Mouse (Mus musculus) liver, embryonic 13.5 days (tissue): ENCODE data around the gene Mcm3. TPM values are rescaled to one million over a fixed set of nuclear protein-coding genes. Genes with fewer than 3 reads are reported as not detected.

Experiments used
- ATAC-seq: fragments of 200-750 bp; cut with Nextera tagmentation; 2 replicates; pipeline ENCODE4 v1.8.0; 2017; ENCODE audit warnings: low read depth, mild to moderate bottlenecking, moderate number of reproducible peaks, moderate library complexity
- DNase-seq: peaks from one replicate; pipeline ENCODE4 v3.0.0; 2022
- H3K27ac ChIP-seq: fragments of 300-500 bp; sonication (generic); 2 replicates; pipeline ENCODE4 v1.5.1; 2015; ENCODE audit warnings: moderate library complexity, mild to moderate bottlenecking, inconsistent platforms
- H3K27me3 ChIP-seq: fragments of 300-500 bp; sonication (generic); 2 replicates; pipeline ENCODE4 v1.6.1; 2015; ENCODE audit warnings: mild to moderate bottlenecking, inconsistent platforms
- H3K36me3 ChIP-seq: fragments of 300-500 bp; sonication (generic); 2 replicates; pipeline ENCODE4 v1.6.1; 2015; ENCODE audit warnings: mild to moderate bottlenecking, inconsistent platforms
- H3K4me1 ChIP-seq: fragments of 300-500 bp; sonication (generic); replicated peaks from 2 replicates; pipeline ENCODE4 v1.6.1; 2015; ENCODE audit warnings: inconsistent platforms
- H3K4me2 ChIP-seq: fragments of 300-500 bp; sonication (generic); 2 replicates; pipeline ENCODE4 v1.6.1; 2015; ENCODE audit warnings: inconsistent platforms, mild to moderate bottlenecking, moderate library complexity
- H3K4me3 ChIP-seq: fragments of 300-500 bp; sonication (generic); replicated peaks from 2 replicates; pipeline ENCODE4 v1.5.1; 2015; ENCODE audit warnings: mild to moderate bottlenecking, inconsistent platforms
- H3K9ac ChIP-seq: fragments of 300-500 bp; sonication (generic); 2 replicates; pipeline ENCODE4 v1.6.1; 2015; ENCODE audit warnings: mild to moderate bottlenecking, inconsistent platforms
- H3K9me3 ChIP-seq: fragments of 300-500 bp; sonication (generic); replicated peaks from 2 replicates; pipeline ENCODE4 v1.6.1; 2016; ENCODE audit warnings: inconsistent platforms
- WGBS: fragments of 180-500 bp; shearing (Covaris S2); methylation state at CpG from one replicate; pipeline ENCODE4 v1.1.7; 2015; ENCODE audit not compliant: insufficient replicate concordance; 5-methylcytosine and 5-hydroxymethylcytosine counted together
- polyA plus RNA-seq: library from polyadenylated mRNA; unstranded; fragments of >200 nt; fragmentation: Nextera tagmentation; extraction: Ambion mirVana; gene quantifications from 2 replicates; pipeline ENCODE4 v1.2.1, GENCODE M21; 2015

Mcm3 gene
- polyA plus RNA-seq, 1 experiment from 2014 or later, result 180 TPM

DNA sequence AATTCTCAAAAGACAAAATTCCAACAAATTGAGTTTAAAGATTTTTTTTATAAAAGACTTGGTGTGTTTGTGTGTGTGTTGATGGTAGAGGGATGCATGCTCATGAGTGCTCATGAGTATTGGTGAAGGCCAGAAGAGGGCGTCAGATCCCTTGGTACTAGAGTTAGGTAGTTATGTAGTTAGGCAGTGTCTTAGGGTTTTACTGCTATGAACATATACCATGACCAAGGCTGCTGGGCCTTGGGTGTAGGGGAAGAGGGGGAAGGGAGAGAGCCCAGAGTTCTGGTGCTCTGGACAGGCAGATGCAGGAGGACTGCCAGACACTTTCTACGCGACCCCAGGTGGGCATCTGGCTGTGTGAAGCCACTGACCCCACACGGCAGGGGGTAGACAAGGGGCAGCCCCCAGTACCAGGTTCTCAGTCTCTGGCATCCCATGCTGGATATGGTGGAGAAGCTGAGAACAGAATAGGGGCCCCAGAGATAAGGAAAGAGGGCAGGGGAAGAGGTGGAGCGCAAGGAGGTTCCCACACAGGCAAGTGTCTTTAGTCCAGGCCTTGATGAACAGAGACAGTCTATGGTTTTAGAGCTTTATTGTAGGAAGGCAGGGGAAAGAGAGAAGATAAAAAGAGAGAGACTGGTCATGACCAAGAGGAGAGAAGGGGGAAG lies 12.5 kb upstream of the Mcm3 start:
- peak overlapping the region; percentile 29 for H3K27ac ChIP-seq
- WGBS, result 54% methylated on average over 5 of the region's 5 CpGs
- H3K4me3 ChIP-seq, result no peak overlapping the region
- no peaks in the 10 kb centered on the region for H3K36me3 ChIP-seq
- peak; percentile 92 for ATAC-seq
- no peaks in the 10 kb centered on the region for H3K9me3 ChIP-seq
- no peak overlapping the region for H3K9ac ChIP-seq
- H3K27me3 ChIP-seq, result no peaks in the 10 kb centered on the region
- H3K4me2 ChIP-seq, result peak overlapping the region; percentile 28
- no peak for DNase-seq
- peaks cover 12% of the 10 kb centered on the region for H3K4me1 ChIP-seq

DNA sequence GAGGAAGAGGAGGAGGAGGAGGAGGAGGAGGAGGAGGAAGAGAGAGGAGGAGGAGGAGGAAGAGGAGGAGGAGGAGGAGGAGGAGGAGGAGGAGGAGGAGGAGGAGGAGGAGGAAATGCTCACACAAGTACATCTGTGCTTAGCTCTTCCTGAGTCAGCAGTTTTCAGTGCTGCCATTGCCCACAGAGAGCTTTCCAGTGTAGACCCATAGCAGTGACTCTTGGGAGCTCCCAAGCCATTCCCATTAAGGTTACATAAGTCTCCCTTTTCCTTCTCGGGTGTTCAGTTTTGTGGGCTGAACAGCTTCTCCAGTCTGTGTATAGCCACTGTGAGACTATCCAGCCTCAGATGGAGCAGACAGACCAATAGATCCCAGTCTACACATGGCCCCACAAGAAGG lies 10.4 kb upstream of the Mcm3 start:
- no peak overlapping the region for H3K9ac ChIP-seq
- peaks cover 12% of the 10 kb centered on the region for H3K4me1 ChIP-seq
- DNase-seq (no peak), ATAC-seq (no peak)
- no peaks in the 10 kb centered on the region for H3K36me3 ChIP-seq
- WGBS, result 48% methylated on average over 1 of the region's 1 CpGs
- no peaks in the 10 kb centered on the region for H3K9me3 ChIP-seq
- H3K27ac ChIP-seq, result no peak overlapping the region
- no peak overlapping the region for H3K4me3 ChIP-seq
- no peaks in the 10 kb centered on the region; the same call in 1 of the 2 replicates for H3K27me3 ChIP-seq
- no peak overlapping the region for H3K4me2 ChIP-seq

DNA sequence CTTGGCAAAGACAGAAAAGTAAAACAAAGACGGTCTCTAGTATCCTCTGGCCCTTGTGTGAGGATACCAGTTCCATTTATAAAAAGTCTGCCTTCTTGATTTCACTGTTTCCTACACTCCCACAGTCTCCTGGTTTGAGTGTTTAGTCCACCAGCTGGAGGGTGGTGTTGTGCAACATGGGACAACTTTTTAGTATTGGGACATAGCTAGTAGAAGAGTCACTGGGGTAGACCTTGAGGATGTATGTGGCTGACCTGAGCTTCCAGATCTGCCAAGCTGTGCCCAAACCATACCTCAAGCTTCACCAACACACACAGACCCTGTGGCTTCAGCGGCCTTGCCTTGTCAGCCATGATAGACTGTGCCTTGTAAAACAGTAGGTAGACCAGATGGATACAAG lies 7.9 kb upstream of the Mcm3 start:
- H3K9ac ChIP-seq, result no peak overlapping the region
- H3K9me3 ChIP-seq, result no peaks in the 10 kb centered on the region
- no peak overlapping the region for H3K4me3 ChIP-seq
- H3K27ac ChIP-seq, result no peak overlapping the region
- WGBS, result 74% methylated on average over 2 of the region's 2 CpGs
- H3K4me1 ChIP-seq, result peaks cover 7% of the 10 kb centered on the region
- DNase-seq (no peak), ATAC-seq (no peak)
- no peak overlapping the region for H3K4me2 ChIP-seq
- H3K36me3 ChIP-seq, result no peaks in the 10 kb centered on the region
- H3K27me3 ChIP-seq, result no peaks in the 10 kb centered on the region; the same call in 1 of the 2 replicates

DNA sequence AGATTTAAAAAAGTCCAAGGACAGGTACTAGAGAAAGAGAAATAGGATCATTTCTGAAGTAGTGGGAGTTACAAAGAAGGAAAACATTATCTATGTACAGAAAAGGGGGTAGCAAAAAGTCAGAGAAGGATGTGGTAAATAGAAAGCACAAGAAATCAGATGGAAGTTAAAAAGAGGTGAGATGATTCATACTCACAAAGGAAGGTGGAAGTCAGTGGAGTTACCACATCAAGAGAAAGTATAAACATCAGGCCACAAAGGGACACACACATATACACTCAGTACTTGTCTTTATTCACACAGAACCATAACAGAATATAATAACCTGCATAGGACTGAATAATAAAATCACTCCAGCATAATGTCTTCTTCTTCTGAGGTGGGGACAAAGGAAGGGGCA lies 4.9 kb upstream of the Mcm3 start:
- Histone ChIP-seq H3K27ac (no peak overlapping the region), H3K4me3 (no peak overlapping the region), H3K27me3 (no peaks in the 10 kb centered on the region; the same call in 1 of the 2 replicates), H3K4me2 (no peak overlapping the region), H3K9ac (no peak overlapping the region), H3K9me3 (no peaks in the 10 kb centered on the region), H3K36me3 (no peaks in the 10 kb centered on the region), H3K4me1 (peaks cover 7% of the 10 kb centered on the region; the same call in 1 of the 2 replicates)
- DNase-seq (no peak), ATAC-seq (no peak)

DNA sequence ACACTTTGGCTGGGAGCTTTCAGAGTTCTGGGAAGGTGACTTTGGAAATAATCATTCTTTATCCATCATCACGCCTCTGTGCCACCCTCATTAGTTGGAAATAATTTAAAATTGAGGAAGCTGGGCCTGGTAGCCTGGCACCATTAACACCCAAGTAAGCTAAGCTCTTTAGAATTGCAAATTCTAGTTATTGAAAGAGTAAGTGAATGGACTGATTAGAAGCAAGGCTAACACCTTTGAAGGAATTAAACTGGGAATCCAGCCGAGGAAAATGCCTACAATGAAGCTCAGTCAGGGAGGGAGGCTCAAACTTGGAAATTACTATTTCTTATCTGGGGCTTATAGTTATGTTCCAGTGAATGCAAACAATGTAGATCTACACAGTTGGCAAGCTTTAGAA lies 3.8 kb upstream of the Mcm3 start:
- Histone ChIP-seq H3K9me3 (no peaks in the 10 kb centered on the region), H3K4me3 (no peak overlapping the region), H3K4me1 (peaks cover 7% of the 10 kb centered on the region; the same call in 1 of the 2 replicates), H3K27ac (no peak overlapping the region), H3K9ac (no peak overlapping the region), H3K36me3 (no peaks in the 10 kb centered on the region), H3K4me2 (no peak overlapping the region), H3K27me3 (no peaks in the 10 kb centered on the region; the same call in 1 of the 2 replicates)
- WGBS, result 65% methylated on average over 2 of the region's 2 CpGs
- DNase-seq, result no peak
- no peak for ATAC-seq

DNA sequence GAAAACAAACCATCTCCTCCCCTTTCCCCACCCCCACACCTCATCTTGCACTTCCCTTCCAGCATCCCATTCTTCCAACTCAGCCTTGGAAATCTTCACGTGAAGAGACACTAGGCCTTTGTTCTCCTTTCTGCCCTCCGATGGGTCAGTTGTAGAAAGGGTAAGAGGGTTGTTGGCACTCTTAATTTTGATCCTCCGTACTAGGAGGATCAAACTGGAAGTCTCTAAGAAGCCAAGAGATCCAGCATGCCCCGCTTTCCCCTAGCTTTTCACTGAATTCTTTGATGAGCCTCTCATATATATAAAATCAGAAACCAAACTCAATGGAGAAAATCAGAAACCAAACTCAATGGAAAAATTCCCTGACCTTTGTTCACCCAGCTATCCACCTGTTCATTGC lies 3.4 kb upstream of the Mcm3 start:
- Histone ChIP-seq H3K9me3 (no peaks in the 10 kb centered on the region), H3K4me1 (peaks cover 11% of the 10 kb centered on the region), H3K27me3 (no peaks in the 10 kb centered on the region; the same call in 1 of the 2 replicates), H3K4me2 (no peak overlapping the region), H3K27ac (no peak overlapping the region), H3K36me3 (no peaks in the 10 kb centered on the region), H3K4me3 (no peak overlapping the region), H3K9ac (no peak overlapping the region)
- DNase-seq, result no peak
- 62% methylated on average over 4 of the region's 4 CpGs for WGBS
- ATAC-seq, result no peak

DNA sequence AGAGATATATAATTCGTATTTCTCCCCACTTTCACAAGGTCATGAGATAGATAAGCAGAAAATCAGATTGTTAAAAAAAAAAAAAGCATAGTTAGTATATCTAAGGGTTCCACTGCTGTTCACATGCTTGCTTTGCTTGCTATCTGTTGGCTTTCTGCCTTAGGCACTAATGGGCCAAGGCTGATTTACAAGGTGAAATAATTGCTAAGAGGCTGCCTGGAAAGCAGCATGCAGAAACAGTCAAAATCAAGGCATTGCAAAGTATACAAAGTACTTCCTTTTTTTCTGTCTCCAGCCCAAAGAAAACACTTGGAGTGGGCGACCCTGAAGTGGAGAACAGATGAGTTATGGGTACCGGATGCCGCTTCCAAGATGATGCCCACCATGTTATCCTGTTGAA lies 847 bp upstream of the Mcm3 start:
- H3K27me3 ChIP-seq, result no peaks in the 10 kb centered on the region
- H3K4me1 ChIP-seq, result peaks cover 28% of the 10 kb centered on the region
- H3K36me3 ChIP-seq, result peaks cover 25% of the 10 kb centered on the region
- no peak overlapping the region for H3K9ac ChIP-seq
- H3K27ac ChIP-seq, result no peak overlapping the region
- DNase-seq (no peak), ATAC-seq (no peak)
- 63% methylated on average over 4 of the region's 4 CpGs for WGBS
- no peaks in the 10 kb centered on the region for H3K9me3 ChIP-seq
- no peak overlapping the region for H3K4me2 ChIP-seq
- no peak overlapping the region for H3K4me3 ChIP-seq

DNA sequence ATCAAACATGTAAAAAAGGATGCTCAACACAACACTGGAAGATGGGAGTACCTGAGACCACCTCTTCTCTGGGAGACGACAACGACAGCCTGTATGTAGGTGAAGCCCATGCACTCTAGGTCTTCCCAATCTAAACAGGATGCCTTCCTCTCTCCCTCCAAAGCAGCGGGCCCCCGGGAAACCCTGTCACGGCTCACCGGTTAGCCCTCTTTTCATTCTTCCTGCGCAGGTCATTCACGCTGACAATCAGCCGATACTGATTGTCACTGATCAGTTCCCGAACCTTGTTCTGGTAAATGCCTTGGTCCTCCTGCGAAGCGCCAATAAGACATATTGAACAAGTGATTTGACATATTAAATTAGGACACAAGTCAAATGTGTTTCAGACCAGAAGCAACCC lies 2.5 kb downstream of the Mcm3 start:
- peak overlapping the region; percentile 88 for H3K4me3 ChIP-seq
- peaks cover 58% of the 10 kb centered on the region for H3K36me3 ChIP-seq
- peak overlapping the region; percentile 72; the same call in 1 of the 2 replicates for H3K4me2 ChIP-seq
- no peaks in the 10 kb centered on the region for H3K9me3 ChIP-seq
- no peak for ATAC-seq
- DNase-seq, result no peak
- no peak overlapping the region for H3K27ac ChIP-seq
- H3K4me1 ChIP-seq, result peaks cover 28% of the 10 kb centered on the region
- H3K27me3 ChIP-seq, result no peaks in the 10 kb centered on the region
- 75% methylated on average over 12 of the region's 12 CpGs for WGBS
- H3K9ac ChIP-seq, result peak overlapping the region; percentile 60

DNA sequence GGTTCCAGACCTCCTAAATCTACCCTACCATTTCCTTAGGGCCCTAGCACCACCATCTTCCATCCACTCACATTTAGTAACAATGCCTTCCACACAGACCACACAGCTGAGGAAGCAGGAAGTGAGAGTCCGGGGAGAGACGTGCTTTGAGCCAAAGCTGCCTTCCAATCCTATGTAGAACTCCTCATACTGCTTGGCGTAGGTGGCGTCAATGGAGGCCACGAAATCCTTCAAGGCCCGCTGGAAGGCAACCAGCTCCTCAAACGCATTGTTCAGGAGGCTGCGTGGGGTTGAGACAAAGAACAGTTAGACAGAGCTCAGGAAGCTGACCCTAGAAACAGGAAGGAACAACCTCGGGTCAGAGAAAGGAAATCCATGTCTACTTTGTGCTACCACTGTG lies 2.9 kb downstream of the Mcm3 start:
- Histone ChIP-seq H3K27me3 (no peaks in the 10 kb centered on the region), H3K9ac (peak overlapping the region; percentile 60; the same call in 1 of the 2 replicates), H3K4me1 (peaks cover 28% of the 10 kb centered on the region), H3K4me2 (peak overlapping the region; percentile 72; the same call in 1 of the 2 replicates), H3K9me3 (no peaks in the 10 kb centered on the region), H3K36me3 (peaks cover 63% of the 10 kb centered on the region), H3K4me3 (no peak overlapping the region), H3K27ac (no peak overlapping the region)
- DNase-seq (no peak), ATAC-seq (no peak)
- 66% methylated on average over 9 of the region's 9 CpGs for WGBS

DNA sequence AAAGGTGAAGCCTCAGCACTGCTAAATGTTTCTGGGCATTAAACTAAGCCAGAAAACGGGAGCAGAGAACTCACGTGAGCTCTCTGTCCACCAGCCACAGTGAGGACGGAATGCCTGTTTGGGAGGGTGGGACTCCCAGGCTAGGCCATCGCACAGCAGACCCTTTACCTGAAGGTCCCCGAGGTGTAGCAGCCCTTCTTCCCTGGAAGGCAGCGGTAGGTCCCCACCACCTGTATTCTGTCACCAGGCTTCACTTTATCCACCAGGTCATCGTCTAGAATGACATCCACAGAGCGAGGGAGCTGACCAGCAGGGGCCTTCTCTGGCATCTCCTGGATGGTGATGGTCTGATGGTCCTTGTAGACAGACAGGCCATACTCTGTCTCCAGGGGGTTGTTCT lies 5.6 kb downstream of the Mcm3 start:
- no peak for DNase-seq
- H3K9me3 ChIP-seq, result no peaks in the 10 kb centered on the region
- H3K27me3 ChIP-seq, result no peaks in the 10 kb centered on the region
- peaks cover 21% of the 10 kb centered on the region for H3K4me1 ChIP-seq
- no peak overlapping the region for H3K27ac ChIP-seq
- H3K4me2 ChIP-seq, result no peak overlapping the region
- H3K9ac ChIP-seq, result no peak overlapping the region
- ATAC-seq, result no peak
- 88% methylated on average over 8 of the region's 8 CpGs for WGBS
- no peak overlapping the region for H3K4me3 ChIP-seq
- peaks cover 89% of the 10 kb centered on the region for H3K36me3 ChIP-seq

DNA sequence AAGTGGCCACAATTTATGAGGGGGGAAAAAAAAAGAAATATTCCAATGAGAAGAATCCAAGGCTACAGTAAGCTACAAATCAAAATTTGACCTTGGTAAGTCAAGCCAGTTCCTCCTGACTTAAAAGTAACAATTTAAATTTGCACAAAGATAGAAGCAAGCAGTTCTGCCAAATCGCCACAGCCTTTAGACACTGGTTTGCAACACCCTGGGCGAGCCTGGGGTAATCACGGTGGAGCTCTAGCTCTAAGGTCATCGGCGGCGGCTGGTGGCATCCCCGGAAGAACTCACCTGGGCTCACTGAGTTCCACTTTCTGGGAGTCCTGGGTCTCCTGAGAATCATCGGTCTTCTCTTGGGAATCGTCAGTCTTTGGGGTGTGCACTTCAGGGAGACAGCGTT lies 15.6 kb downstream of the Mcm3 start:
- DNase-seq (no peak), ATAC-seq (no peak)
- Histone ChIP-seq H3K9me3 (no peaks in the 10 kb centered on the region), H3K4me3 (no peak overlapping the region), H3K27ac (no peak overlapping the region), H3K4me2 (no peak overlapping the region), H3K4me1 (no peaks in the 10 kb centered on the region), H3K36me3 (peaks cover 99% of the 10 kb centered on the region), H3K9ac (no peak overlapping the region), H3K27me3 (no peaks in the 10 kb centered on the region)
- WGBS, result 91% methylated on average over 10 of the region's 10 CpGs

DNA sequence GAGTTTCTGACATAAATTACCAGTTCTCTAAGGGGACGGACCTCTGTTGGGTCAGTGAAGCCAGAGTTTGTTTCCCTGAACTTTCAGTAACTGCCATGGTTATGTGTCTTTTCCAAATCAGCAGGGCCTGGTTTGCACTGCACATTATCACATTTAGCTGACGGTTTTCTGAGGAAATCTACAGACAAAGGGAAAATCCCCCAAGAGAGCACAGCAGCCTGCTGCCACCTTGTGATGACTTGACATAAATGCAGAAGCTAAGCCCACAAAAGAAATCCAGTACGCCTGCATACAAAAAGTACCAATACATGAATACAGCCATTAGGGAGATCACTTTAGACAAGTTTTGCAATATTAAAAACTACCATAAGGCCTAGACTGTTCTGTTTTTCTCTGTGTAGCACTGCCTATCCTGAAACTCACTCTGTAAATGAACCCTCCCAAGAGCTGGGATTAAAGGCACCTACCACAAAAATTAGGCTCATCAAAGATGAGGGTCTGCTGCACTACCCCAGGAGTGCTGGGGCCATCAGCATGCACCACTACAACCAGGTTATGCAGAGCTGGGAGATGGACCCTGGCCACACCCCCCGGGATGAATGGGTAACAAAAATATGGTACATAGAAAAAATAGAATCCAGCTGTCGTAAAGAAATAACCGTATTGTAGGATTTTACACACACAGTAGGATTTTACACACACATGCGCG lies 18.3 kb downstream of the Mcm3 start:
- 86% methylated on average over 8 of the region's 8 CpGs for WGBS
- Histone ChIP-seq H3K9me3 (no peaks in the 10 kb centered on the region), H3K36me3 (peaks cover 83% of the 10 kb centered on the region), H3K4me1 (no peaks in the 10 kb centered on the region), H3K27ac (no peak overlapping the region), H3K9ac (no peak overlapping the region), H3K4me3 (no peak overlapping the region), H3K27me3 (no peaks in the 10 kb centered on the region), H3K4me2 (no peak overlapping the region)
- ATAC-seq (no peak), DNase-seq (no peak)
